Mouse (Mus musculus) kidney, postnatal 0 days (tissue): ENCODE results near the gene Zfp358. TPM values are rescaled to one million over a fixed set of nuclear protein-coding genes. Genes with fewer than 3 reads are reported as not detected.

Source experiments
- ATAC-seq: fragments of 200-750 bp; cut with Nextera tagmentation; replicated peaks from 2 replicates; pipeline ENCODE4 v1.8.0; 2017; ENCODE audit warnings: low read depth, moderate number of reproducible peaks, moderate TSS enrichment, moderate library complexity; ENCODE audit not compliant: low FRiP score
- DNase-seq: peaks from one replicate; pipeline ENCODE4 v3.0.0-alpha.2; 2016; ENCODE audit warnings: low spot score
- H3K27ac ChIP-seq: fragments of 300-500 bp; sonication (generic); 2 replicates; pipeline ENCODE4 v1.5.1; 2014; ENCODE audit warnings: mild to moderate bottlenecking
- H3K27me3 ChIP-seq: fragments of 300-500 bp; sonication (generic); 2 replicates; pipeline ENCODE4 v1.6.1; 2014; ENCODE audit warnings: low read length, mixed read lengths; ENCODE audit not compliant: insufficient read depth
- H3K36me3 ChIP-seq: fragments of 300-500 bp; sonication (generic); 2 replicates; pipeline ENCODE4 v1.6.1; 2014; ENCODE audit warnings: low read length, mixed read lengths; ENCODE audit not compliant: insufficient read depth
- H3K4me1 ChIP-seq: fragments of 300-500 bp; sonication (generic); replicated peaks from 2 replicates; pipeline ENCODE4 v1.6.1; 2014; ENCODE audit warnings: antibody characterized with exemption, low read length, mixed read lengths; ENCODE audit not compliant: insufficient read depth
- H3K4me2 ChIP-seq: fragments of 300-500 bp; sonication (generic); 2 replicates; pipeline ENCODE4 v1.6.1; 2014; ENCODE audit warnings: mild to moderate bottlenecking, low read length, moderate library complexity, mixed read lengths
- H3K4me3 ChIP-seq: fragments of 300-500 bp; sonication (generic); replicated peaks from 2 replicates; pipeline ENCODE4 v1.5.1; 2014; ENCODE audit warnings: low read depth, low read length
- H3K9ac ChIP-seq: fragments of 300-500 bp; sonication (generic); 2 replicates; pipeline ENCODE4 v1.6.1; 2014; ENCODE audit warnings: low read depth, low read length
- H3K9me3 ChIP-seq: fragments of 300-500 bp; sonication (generic); replicated peaks from 2 replicates; pipeline ENCODE4 v1.6.1; 2016; ENCODE audit warnings: low read length, inconsistent platforms, mixed read lengths
- CTCF ChIP-seq: IDR thresholded peaks from 2 replicates; pipeline ENCODE4 v1.5.1; 2016; ENCODE audit warnings: antibody characterized with exemption, low read depth, mild to moderate bottlenecking, moderate library complexity
- WGBS: fragments of 180-500 bp; shearing (Covaris S2); extraction: QIAGEN DNeasy Blood & Tissue Kit; methylation state at CpG from one replicate; pipeline ENCODE4 v1.1.7; 2014; 5-methylcytosine and 5-hydroxymethylcytosine counted together
- polyA plus RNA-seq: library from polyadenylated mRNA; unstranded; fragments of >200 nt; fragmentation: Nextera tagmentation; extraction: Ambion mirVana; gene quantifications from 2 replicates; pipeline ENCODE4 v1.2.1, GENCODE M21; 2015

Gene Zfp358
- polyA plus RNA-seq, 1 experiment from 2014 or later: 45.0 TPM

DNA sequence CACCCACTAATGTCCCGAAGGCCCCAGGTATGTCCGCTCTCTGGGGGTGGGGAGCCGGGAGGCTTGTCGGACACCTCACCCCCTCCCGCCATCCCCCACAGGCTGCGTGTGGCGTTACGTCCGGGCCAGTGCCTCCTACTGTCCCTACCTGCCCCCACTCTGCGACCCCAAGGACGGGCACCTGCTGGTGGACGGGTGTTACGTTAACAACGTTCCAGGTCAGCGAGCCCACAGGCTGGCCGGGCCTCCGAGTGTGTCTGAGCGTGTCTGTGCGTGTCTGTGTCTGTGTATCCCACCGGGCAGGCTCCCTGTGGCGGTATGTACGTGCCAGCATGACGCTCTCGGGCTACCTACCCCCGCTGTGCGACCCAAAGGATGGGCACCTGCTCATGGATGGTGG, 44.7 kb downstream of the Zfp358 start:
- Histone ChIP-seq H3K4me1 (no peaks in the 10 kb centered on the region), H3K36me3 (peaks cover 32% of the 10 kb centered on the region), H3K4me3 (no peak overlapping the region), H3K27ac (no peak overlapping the region), H3K4me2 (no peak overlapping the region), H3K9me3 (no peaks in the 10 kb centered on the region), H3K9ac (no peak overlapping the region), H3K27me3 (no peaks in the 10 kb centered on the region)
- DNase-seq (no peak), ATAC-seq (no peak; the same call in 1 of the 2 replicates)
- no peak for TF ChIP-seq CTCF
- WGBS: 80% methylated on average over 26 of the region's 26 CpGs

DNA sequence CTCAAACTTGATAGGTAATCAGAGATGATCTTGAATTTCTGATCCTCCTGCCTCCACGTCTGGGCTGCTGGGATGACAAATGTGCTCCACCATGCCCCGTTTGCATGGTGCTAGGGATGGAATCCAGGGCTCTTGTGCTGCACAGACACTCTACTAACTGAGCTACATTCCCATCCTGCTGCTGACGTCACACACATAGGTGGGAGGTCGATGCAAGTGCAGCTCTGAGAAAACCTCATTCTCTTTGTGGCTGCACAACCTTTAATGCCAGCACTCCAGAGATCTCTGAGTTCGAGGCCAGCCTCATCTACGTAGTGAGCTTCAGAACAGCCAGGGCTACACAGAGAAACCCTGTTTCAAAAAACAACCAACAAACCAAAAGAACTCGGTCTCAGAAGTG, 46.2 kb downstream of the Zfp358 start:
- no peak for DNase-seq
- Histone ChIP-seq H3K27ac (no peak overlapping the region), H3K4me3 (no peak overlapping the region), H3K27me3 (no peaks in the 10 kb centered on the region), H3K9ac (no peak overlapping the region), H3K9me3 (no peaks in the 10 kb centered on the region), H3K4me2 (no peak overlapping the region), H3K36me3 (peaks cover 45% of the 10 kb centered on the region), H3K4me1 (no peaks in the 10 kb centered on the region)
- TF ChIP-seq CTCF: no peak
- 84% methylated on average over 7 of the region's 7 CpGs for WGBS
- no peak for ATAC-seq

DNA sequence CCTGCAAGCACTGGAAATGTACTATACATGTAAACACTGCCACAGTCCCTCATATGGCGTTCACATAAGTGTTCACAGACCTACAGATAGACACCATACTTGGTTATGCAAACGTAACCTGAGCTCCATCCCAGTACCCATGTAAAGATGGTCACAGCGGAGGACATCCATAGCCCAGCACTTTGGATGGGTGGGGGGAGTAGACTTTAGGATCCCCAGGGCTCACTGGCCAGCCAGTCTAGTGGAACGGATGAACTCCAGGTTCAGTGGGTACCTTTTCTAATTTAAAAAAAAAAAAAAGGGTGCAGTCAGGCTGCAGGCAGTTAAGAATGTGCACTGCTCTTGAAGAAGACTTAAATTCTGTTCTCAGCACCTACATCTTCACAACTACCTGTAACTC, 47.1 kb downstream of the Zfp358 start:
- no peak for TF ChIP-seq CTCF
- no peaks in the 10 kb centered on the region for H3K27me3 ChIP-seq
- no peak overlapping the region for H3K4me2 ChIP-seq
- no peak for DNase-seq
- no peak overlapping the region for H3K4me3 ChIP-seq
- 85% methylated on average over 4 of the region's 4 CpGs for WGBS
- no peaks in the 10 kb centered on the region for H3K4me1 ChIP-seq
- no peaks in the 10 kb centered on the region for H3K9me3 ChIP-seq
- H3K9ac ChIP-seq: no peak overlapping the region
- ATAC-seq: no peak
- no peak overlapping the region for H3K27ac ChIP-seq
- peaks cover 51% of the 10 kb centered on the region for H3K36me3 ChIP-seq

DNA sequence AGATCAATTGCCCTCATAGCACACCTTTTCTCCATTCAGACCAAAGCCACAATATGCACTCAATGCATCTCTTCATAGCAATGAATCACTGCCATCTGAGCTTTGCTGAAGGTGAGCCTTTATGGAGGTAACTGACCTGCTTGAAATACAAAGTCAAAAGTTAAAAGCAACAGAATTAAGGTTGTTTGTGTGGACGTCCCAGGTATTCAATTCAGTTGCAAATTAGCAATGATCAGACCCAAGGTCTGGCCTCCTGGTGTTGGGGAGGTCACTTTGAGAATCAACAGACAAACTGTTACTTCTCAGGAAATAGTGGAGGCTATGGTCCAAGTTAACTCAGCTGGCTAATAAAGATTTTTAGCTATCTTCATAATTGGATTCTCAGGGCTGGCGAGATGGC, 53.6 kb downstream of the Zfp358 start:
- Histone ChIP-seq H3K27ac (no peak overlapping the region), H3K36me3 (peaks cover 22% of the 10 kb centered on the region), H3K27me3 (no peaks in the 10 kb centered on the region), H3K4me1 (no peaks in the 10 kb centered on the region), H3K4me2 (no peak overlapping the region), H3K4me3 (no peak overlapping the region), H3K9ac (no peak overlapping the region), H3K9me3 (no peaks in the 10 kb centered on the region)
- WGBS: 95% methylated on average over 2 of the region's 2 CpGs
- ATAC-seq: no peak
- no peak for DNase-seq
- TF ChIP-seq CTCF: no peak

Other genes starting within 250 kb of the Zfp358 start
- 26.5 and 27.2 TPM in 2 replicates for gene Insr, start 213.5 kb upstream of the Zfp358 start, polyA plus RNA-seq
- 0.05 and 0.24 TPM in 2 replicates for gene A430078G23Rik, start 139.7 kb upstream of the Zfp358 start, polyA plus RNA-seq
- 9.6 and 10.6 TPM in 2 replicates for gene Arhgef18, start 100.1 kb upstream of the Zfp358 start, polyA plus RNA-seq
- gene Pex11g, start 25.5 kb upstream of the Zfp358 start, polyA plus RNA-seq: 8.1 and 8.8 TPM in 2 replicates
- gene Tex45, start 22.3 kb upstream of the Zfp358 start, polyA plus RNA-seq: 0.16 TPM in 1 of 2 replicates, not detected in the other
- 46.9 and 54.6 TPM in 2 replicates for gene Mcoln1, start 7.3 kb downstream of the Zfp358 start, polyA plus RNA-seq
- gene Pnpla6, start 22.2 kb downstream of the Zfp358 start, polyA plus RNA-seq: 24.3 and 26.4 TPM in 2 replicates
- 4.4 and 5.2 TPM in 2 replicates for gene C330021F23Rik, start 74.9 kb downstream of the Zfp358 start, polyA plus RNA-seq
- 9.7 and 11.6 TPM in 2 replicates for gene Camsap3, start 94.2 kb downstream of the Zfp358 start, polyA plus RNA-seq
- 44.4 and 48.4 TPM in 2 replicates for gene Xab2, start 128.2 kb downstream of the Zfp358 start, polyA plus RNA-seq
- gene Pet100, start 128.4 kb downstream of the Zfp358 start, polyA plus RNA-seq: 132 and 151 TPM in 2 replicates
- 0.42 TPM in 1 of 2 replicates, not detected in the other for gene Pcp2, start 132.4 kb downstream of the Zfp358 start, polyA plus RNA-seq
- gene Stxbp2, start 137.8 kb downstream of the Zfp358 start, polyA plus RNA-seq: 88.6 and 93.3 TPM in 2 replicates
- 0.27 and 0.58 TPM in 2 replicates for gene Retn, start 162.6 kb downstream of the Zfp358 start, polyA plus RNA-seq
- 0.47 and 0.54 TPM in 2 replicates for gene Mcemp1, start 172.6 kb downstream of the Zfp358 start, polyA plus RNA-seq
- gene Fcor, start 179.2 kb downstream of the Zfp358 start, polyA plus RNA-seq: 8.3 and 8.9 TPM in 2 replicates
- 32.1 and 32.9 TPM in 2 replicates for gene Trappc5, start 183.2 kb downstream of the Zfp358 start, polyA plus RNA-seq
- gene Fcer2a, start 201.0 kb downstream of the Zfp358 start, polyA plus RNA-seq: 0.08 TPM in 1 of 2 replicates, not detected in the other
- 0.18 and 0.34 TPM in 2 replicates for gene Clec4g, start 227.5 kb downstream of the Zfp358 start, polyA plus RNA-seq